Mouse (Mus musculus): ENCODE measurements around the gene Vmn2r90.
"Not testable (repeated sequence)": the region's sequence is repeated elsewhere in the genome, so short reads cannot be mapped to it uniquely, and the experiment has no call there.

Gene Vmn2r90

DNA sequence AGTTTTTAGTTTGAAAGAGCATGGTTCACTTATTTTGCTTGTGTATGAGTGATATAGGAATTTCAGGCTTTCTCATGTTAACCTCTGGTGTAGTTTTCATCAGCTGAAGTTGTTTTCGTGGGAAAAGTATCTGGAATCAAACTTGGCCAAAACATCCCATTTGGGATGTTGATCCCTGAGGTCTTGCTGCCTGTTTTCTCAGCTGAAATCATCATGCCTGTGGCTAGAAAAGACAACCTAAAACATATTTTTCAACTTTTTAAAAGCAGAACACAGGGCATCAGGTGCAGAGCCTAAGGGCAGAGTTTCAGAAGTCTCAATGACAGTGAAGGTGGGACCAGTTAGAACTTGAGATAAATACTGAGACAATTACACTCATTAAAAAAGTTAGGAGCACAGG lies at the start of gene Vmn2r90:
TSS of gene Vmn2r90 (plus strand) at position 301 of the 400 bp plus-strand sequence.
- in situ Hi-C loops (cut with MboI; ENCODE audit: low pct_unique_long_range_greater_than_20kb in 1 of 2, low sequenced_read_pairs in 2 of 2, unreplicated experiment in 1 of 2): no loop called here

DNA sequence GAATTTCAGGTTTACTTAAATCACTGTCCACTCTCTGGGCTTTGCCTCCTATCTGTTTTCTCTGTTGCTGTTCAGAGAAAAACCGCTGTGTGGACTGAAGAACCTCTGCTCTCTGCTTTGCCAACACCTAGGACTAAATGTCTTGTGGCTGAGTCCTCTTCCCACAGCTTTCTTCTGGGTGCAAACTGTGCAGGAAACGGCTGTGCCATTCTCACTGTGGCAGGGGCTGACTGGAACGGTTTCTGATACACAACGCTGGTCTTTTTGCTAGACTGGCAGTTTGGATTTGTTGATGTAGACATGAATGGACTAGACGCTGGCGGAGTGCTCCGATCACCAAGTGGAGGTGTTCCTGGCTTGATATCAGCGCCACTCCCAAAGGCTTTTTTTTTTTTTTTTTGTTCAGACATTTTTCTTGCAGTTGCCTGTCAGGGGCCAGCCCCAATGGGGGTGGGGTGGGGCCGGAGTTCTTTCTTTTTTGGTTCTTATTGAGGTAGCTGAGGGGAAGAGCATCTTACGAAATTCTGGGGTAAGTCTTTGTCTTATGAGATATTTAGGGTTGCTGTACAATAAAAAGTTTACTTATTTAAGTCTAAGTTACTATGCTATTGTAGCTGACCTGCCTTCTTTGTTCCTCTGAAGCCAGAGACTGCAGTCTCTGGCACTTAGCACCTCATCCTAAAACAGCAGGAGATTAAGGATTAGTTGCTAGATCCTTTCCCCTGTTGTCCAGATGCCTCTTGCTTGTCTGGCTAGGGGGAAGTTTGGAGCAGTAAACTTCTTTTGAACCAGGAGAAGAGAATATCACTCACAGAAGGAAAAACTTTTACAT lies 48.3 kb upstream of the Vmn2r90 start:
- in situ Hi-C loops (cut with MboI; ENCODE audit: low pct_unique_long_range_greater_than_20kb in 1 of 2, low sequenced_read_pairs in 2 of 2, unreplicated experiment in 1 of 2): loop anchor here in 1 of 2 experiments (5.0 kb wide), 1 partner anchor 52 kb away; no protein-coding TSS in a partner anchor

DNA sequence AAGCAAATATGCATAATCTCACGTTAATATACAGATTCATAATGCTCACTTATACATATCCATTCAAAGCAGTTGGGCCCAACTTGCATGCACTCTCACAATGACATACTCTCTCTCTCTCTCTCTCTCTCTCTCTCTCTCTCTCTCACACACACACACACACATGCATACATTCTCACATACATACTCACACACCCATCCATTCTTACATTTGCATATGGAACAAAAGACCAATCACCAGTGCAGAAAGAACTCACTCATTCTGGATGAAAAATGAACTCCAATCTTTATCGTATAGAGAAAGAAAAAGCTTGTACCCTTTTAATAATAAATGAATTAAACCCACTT lies 47.7 kb upstream of the Vmn2r90 start:
- in situ Hi-C loops (cut with MboI; ENCODE audit: low pct_unique_long_range_greater_than_20kb in 1 of 2, low sequenced_read_pairs in 2 of 2, unreplicated experiment in 1 of 2): loop anchor here in 1 of 2 experiments (5.0 kb wide), 1 partner anchor 51 kb away; no protein-coding TSS in a partner anchor

DNA sequence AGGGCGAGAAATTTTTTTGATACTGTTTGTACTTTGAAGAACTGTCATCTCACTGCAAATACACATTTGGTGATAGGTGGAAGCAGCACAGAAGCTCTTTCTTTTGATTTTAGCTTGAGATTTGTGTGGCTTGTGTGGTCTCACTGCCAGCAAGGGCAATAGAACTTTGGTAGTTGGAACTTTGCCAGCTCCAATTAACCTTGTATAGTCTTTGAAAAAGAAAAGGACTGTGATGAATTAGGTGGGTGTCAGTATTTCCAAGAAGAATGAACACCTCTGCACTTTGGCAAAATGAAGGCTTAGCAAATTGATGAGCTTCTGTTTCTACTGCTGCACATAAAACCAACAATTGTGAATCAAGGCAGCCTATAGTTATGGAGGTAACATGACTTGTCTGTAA lies 24.8 kb upstream of the Vmn2r90 start:
- in situ Hi-C loops (cut with MboI; ENCODE audit: low pct_unique_long_range_greater_than_20kb in 1 of 2, low sequenced_read_pairs in 2 of 2, unreplicated experiment in 1 of 2): no loop called here

DNA sequence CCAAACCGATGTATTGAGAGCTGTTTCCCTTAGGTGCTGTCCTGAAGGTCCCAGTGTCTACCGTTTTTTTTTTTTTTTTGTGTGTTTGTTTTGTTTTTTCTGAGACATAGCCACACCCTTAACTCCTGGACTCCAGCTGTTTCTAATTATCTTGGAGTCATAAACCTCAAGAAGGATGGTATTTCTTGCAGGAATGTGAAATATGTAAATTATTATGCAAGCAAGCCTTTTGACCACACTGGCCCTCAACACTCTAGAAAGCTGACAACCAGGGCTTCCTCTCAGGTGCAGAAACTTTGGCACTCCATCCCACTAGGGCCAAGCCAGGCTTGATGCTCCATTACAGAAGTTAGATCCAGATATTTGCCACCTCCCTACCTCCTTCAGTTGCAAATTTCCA lies 12.9 kb upstream of the Vmn2r90 start:
- in situ Hi-C loops (cut with MboI; ENCODE audit: low pct_unique_long_range_greater_than_20kb in 1 of 2, low sequenced_read_pairs in 2 of 2, unreplicated experiment in 1 of 2): no loop called here

DNA sequence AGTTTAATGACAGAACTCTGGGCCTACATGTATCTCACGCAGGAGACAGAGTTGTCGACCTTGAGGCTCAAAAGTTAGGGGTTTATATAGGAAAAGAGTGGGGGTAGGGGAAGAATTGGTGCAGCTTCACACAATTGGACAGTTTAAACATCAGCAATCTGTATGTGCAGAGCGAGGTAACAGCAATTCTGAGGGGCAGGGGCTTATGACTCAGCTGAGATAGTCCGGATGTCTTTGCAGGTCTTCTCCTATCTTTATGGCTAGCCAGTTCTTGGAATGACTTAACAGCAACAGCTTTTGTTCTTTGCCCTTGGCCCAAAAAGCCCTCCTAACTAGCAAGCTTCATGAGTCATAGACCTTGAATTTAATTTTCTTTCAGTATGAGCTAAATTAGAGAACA lies 28.8 kb downstream of the Vmn2r90 start:
- in situ Hi-C loops (cut with MboI; ENCODE audit: low pct_unique_long_range_greater_than_20kb in 1 of 2, low sequenced_read_pairs in 2 of 2, unreplicated experiment in 1 of 2): not testable (repeated sequence)

DNA sequence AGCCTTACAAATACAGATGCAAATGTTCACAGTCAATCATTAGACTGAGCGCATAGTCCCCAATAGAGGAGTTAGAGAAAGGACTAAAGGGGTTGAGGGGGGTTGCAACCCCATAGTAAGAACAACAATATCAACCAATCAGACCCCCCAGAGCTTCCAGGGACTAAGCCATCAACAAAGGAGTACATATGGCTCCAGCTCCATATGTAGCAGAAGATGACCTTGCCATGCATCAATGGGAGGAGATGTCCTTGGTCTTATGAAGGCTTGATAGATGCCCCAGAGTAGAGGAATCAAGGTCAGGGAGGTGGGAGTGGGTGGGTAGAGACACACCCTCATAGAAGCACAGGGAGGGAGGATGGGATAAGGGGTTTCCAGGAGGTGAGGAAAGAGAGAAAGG lies 35.1 kb downstream of the Vmn2r90 start:
- in situ Hi-C loops (cut with MboI; ENCODE audit: low pct_unique_long_range_greater_than_20kb in 1 of 2, low sequenced_read_pairs in 2 of 2, unreplicated experiment in 1 of 2): no loop called here

DNA sequence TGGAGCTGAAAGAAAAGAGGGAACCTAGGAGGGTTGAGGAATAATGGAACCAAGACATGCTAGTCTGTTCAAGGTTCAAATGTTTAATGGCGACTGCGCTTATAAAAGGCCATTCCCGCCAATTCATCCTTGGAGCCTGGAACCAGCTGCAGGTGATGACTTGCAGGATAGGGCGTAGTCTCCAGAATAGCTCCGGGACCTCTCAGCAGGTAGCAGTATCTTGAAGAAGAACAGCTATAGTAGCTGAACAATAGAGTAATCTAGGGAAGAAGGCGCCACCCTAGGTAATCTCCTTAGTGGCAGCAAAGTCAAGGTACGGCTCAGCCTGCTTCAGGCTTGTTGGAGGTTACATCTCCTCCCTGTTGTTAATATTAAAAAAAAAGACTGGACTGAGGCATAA lies 35.8 kb downstream of the Vmn2r90 start:
- in situ Hi-C loops (cut with MboI; ENCODE audit: low pct_unique_long_range_greater_than_20kb in 1 of 2, low sequenced_read_pairs in 2 of 2, unreplicated experiment in 1 of 2): not testable (repeated sequence)

DNA sequence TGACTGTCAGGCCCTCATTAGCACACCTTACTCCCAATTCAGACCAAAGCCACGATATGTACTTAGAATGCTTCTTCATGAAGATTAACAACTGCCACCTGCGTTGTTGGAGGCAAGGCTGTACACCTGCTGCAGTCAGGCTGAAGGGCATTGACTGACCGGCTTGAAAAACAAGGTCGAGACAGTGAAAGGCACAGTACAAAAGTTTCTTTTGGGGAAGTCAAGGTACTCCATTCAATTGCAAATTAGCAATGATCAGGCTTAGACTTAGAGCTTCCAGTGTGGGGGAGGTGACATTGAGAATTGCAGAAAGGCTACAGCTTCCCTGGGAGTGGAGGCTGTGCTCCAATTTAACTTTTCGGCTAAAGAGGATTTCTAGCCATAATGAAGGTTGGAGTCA lies 36.4 kb downstream of the Vmn2r90 start:
- in situ Hi-C loops (cut with MboI; ENCODE audit: low pct_unique_long_range_greater_than_20kb in 1 of 2, low sequenced_read_pairs in 2 of 2, unreplicated experiment in 1 of 2): loop anchor here (10.0 kb wide), 3 partner anchors 95 to 345 kb away; partner anchors contain the start of gene Lix1 (in 1 of the 2)

DNA sequence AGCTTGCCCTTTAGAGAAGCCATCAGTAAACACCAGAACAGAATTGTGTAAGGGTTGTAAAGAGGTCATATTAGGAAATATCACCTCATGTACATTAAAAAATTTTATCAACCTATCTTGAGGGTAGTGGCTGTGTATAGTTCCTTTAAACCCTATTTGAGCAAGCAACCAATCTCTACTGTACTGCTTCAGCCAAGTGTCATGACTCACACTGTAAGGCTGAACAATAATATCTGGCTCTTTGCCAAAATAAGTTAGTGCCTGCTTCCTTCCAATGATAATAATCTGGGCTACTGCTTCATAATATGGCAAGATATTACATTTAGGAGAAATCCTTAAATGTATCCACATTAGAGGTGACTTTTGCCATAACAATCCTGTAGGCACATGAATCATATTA lies 38.0 kb downstream of the Vmn2r90 start:
- in situ Hi-C loops (cut with MboI; ENCODE audit: low pct_unique_long_range_greater_than_20kb in 1 of 2, low sequenced_read_pairs in 2 of 2, unreplicated experiment in 1 of 2): loop anchor here (10.0 kb wide), 3 partner anchors 97 to 347 kb away; partner anchors contain the start of gene Lix1 (in 1 of the 2)

DNA sequence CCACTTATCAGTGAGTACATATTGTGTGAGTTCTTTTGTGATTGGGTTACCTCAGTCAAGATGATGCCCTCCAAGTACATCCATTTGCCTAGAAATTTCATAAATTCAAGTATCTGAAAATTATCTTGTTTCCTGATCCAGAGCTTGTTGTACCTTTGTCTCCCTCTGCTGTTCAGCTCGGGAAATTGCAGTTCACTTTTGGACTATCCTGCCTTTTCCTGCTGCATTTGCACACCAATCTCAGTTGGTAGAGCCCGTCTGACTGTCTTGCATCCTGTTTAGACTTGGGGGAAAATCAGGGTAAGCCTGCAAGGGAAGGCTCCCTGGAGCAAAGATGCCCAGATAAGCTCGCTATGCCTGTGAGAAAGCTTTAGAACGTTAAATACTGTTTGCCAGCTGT lies 45.8 kb downstream of the Vmn2r90 start:
- in situ Hi-C loops (cut with MboI; ENCODE audit: low pct_unique_long_range_greater_than_20kb in 1 of 2, low sequenced_read_pairs in 2 of 2, unreplicated experiment in 1 of 2): loop anchor here (10.0 kb wide), 3 partner anchors 105 to 355 kb away; partner anchors contain the start of gene Lix1 (in 1 of the 2)

DNA sequence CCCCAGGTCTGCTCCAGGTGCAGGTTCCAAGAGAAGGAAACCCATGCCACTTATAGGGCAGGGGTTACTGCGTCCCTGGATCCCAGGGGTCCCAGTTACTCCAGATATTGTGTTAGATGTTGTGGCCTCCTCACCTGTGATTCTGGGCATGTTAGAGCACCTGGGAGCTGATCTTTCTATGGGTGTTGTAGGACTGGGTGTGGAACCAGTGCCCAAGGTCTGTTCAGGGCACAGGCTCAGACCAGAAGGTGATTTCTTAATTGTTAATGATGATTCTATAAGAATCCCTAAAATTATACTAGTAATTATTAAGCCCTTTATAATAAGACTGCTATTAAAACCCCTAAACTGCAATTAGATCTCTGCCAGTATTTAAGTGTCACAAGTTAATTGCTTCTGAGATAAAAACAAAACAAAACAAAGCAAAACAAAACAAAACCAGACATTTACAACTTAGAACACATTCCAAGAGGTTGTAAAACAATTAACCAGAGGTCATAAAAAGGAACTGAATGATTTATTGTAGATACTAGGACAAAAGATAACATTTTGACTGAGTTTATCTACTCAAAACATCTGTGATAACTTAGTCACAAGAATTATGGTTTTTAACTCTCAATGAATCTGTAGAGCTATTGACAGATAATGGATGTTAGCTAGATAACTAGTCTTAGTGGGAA lies 59.2 kb downstream of the Vmn2r90 start:
- in situ Hi-C loops (cut with MboI; ENCODE audit: low pct_unique_long_range_greater_than_20kb in 1 of 2, low sequenced_read_pairs in 2 of 2, unreplicated experiment in 1 of 2): loop anchor here in 1 of 2 experiments (10.0 kb wide), 1 partner anchor 122 kb away; the partner anchor contains the start of genes Fpr1, Fpr2 and Fpr3

DNA sequence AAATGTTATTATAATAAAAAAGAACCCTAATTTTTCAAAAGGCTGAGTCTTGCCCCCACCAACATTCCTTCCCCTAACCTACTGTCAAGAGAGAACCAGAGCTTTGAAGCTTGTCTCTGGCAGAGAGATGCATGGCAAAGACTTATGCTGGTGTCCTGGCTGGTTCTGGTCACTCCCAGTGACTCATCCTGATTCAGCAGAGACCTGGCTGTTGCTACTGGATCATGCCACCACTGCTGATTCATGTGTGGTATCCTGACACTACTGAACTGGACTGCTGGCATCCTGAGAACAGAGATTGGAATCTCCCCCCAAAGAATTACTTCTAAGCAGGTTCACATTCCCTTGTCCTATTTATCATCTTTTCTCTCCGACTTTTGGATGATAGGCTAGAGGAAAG lies 60.7 kb downstream of the Vmn2r90 start:
- in situ Hi-C loops (cut with MboI; ENCODE audit: low pct_unique_long_range_greater_than_20kb in 1 of 2, low sequenced_read_pairs in 2 of 2, unreplicated experiment in 1 of 2): loop anchor here in 1 of 2 experiments (10.0 kb wide), 1 partner anchor 121 kb away; the partner anchor contains the start of genes Fpr1, Fpr2 and Fpr3

DNA sequence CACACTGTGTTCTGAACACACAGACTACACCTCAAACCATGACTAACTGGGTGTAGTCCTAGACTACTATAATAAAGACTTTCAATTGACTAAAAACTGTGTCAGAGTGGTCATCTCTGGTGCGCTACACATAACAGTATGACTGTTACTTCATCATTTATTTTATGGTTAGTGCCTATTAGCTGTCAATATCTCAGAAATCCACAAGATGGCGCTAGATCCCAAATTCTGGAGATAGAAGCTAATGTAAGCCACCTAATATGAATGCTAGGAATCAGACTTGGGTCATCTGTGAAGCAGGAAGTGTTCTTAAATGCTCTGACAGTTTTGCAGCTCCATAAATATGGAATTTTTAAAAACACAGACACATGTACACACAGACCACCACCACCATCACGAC lies 62.9 kb downstream of the Vmn2r90 start:
- in situ Hi-C loops (cut with MboI; ENCODE audit: low pct_unique_long_range_greater_than_20kb in 1 of 2, low sequenced_read_pairs in 2 of 2, unreplicated experiment in 1 of 2): loop anchor here in 1 of 2 experiments (10.0 kb wide), 1 partner anchor 118 kb away; the partner anchor contains the start of genes Fpr1, Fpr2 and Fpr3

Data from mouse embryonic stem cell (cell line).